Mouse (Mus musculus): ENCODE results near the gene Gopc. TPM values are rescaled to one million over a fixed set of nuclear protein-coding genes. Genes with fewer than 3 reads are reported as not detected.

Gopc gene
- polyA plus RNA-seq, 1 experiment: 7.9 TPM

DNA sequence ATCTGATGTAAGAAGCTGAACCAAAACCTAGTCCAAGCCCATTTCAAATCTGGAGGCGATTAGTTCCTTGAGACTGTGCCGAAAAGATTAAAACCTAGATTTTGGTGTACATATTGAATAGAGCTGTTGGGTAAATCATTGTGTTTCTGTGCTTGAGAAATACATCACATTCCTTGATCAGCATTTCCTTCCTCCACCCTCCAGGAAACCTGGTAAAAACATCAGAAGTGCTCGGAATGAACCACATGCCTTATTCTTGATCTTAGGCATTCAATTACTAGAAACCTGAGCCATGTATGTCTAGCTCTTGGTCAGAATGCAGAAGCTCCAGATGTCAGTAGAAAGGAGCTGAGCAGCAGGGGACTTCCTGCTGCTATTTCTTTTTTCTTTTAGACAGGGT is 7.5 kb upstream of the Gopc start:
- Histone ChIP-seq H3K36me3 (ENCODE audit: control insufficient read depth, insufficient read depth) (no peaks in the 10 kb centered on the region), H3ac (ENCODE audit: control insufficient read depth, insufficient read length) (no peak overlapping the region), H3K27me3 (ENCODE audit: control insufficient read depth, insufficient read depth, insufficient read length) (no peaks in the 10 kb centered on the region), H3K4me2 (ENCODE audit: low read depth) (no peak overlapping the region), H3K79me2 (ENCODE audit: control insufficient read depth, insufficient read depth) (no peaks in the 10 kb centered on the region), H3K4me3 (no peak overlapping the region)
- TF ChIP-seq TCF3 (IDR thresholded peaks at IDR 0.05; ENCODE audit: insufficient read length, low read depth): no peak
- no peak for TF ChIP-seq POLR2AphosphoS2 (IDR thresholded peaks at IDR 0.05; ENCODE audit: insufficient read length, low read depth)
- no peak for TF ChIP-seq POLR2A (IDR thresholded peaks at IDR 0.05; ENCODE audit: insufficient read length, low read depth)
- no peak for TF ChIP-seq MAX (IDR thresholded peaks at IDR 0.05; ENCODE audit: low read depth)
- no peak for TF ChIP-seq SRF (IDR thresholded peaks at IDR 0.05; ENCODE audit: control insufficient read depth, insufficient read length, low read depth)

DNA sequence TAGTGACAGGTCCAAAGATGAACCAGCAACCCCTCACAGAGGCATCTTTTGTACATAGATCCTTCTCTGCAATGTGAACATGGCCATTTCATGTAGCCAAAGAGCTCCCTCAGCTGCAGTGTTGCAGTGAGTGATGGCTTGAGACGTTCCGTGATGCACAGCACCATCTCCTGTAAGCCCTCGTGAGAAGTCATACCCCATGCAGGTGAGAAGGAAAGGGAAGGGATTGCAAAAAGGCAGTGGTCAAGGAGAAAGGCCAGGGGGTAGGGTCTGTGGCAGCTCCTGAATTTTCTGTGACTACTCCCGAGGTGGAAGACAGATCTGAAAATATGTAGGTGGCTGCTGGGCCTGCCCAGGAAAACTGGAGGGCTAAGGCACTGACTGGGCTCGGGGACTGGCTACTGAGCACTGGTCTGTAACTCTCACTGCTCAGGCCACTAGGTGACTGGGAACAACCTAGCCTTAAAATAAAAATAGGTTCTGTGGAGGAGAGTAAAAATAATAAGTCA is 7.1 kb upstream of the Gopc start, which contains the start of gene Nepn:
Nepn (plus strand) TSS at position 51 of the 509 bp plus-strand sequence.
- Histone ChIP-seq H3K36me3 (ENCODE audit: control insufficient read depth, insufficient read depth) (no peaks in the 10 kb centered on the region), H3K4me3 (no peak within 1 kb of the TSS), H3K4me2 (ENCODE audit: low read depth) (no peak within 1 kb of the TSS), H3ac (ENCODE audit: control insufficient read depth, insufficient read length) (no peak within 1 kb of the TSS), H3K79me2 (ENCODE audit: control insufficient read depth, insufficient read depth) (no peaks in the 10 kb centered on the region), H3K27me3 (ENCODE audit: control insufficient read depth, insufficient read depth, insufficient read length) (no peaks in the 10 kb centered on the region)
- TF ChIP-seq REST (IDR thresholded peaks at IDR 0.05; ENCODE audit: insufficient read depth, insufficient read length) (no peak), MYOG (IDR thresholded peaks at IDR 0.05; ENCODE audit: control insufficient read depth in 1 of 3, insufficient read depth in 1 of 3, insufficient read length in 2 of 3, low read depth in 2 of 3) (no peak), MAX (IDR thresholded peaks at IDR 0.05; ENCODE audit: low read depth) (no peak), TCF3 (IDR thresholded peaks at IDR 0.05; ENCODE audit: insufficient read length, low read depth) (no peak), SRF (IDR thresholded peaks at IDR 0.05; ENCODE audit: control insufficient read depth, insufficient read length, low read depth) (no peak), USF1 (IDR thresholded peaks at IDR 0.05; ENCODE audit: low read depth) (no peak), POLR2A (IDR thresholded peaks at IDR 0.05; ENCODE audit: insufficient read length, low read depth) (no peak), TCF12 (IDR thresholded peaks at IDR 0.05; ENCODE audit: insufficient read depth, poor library complexity, severe bottlenecking) (no peak), POLR2AphosphoS2 (IDR thresholded peaks at IDR 0.05; ENCODE audit: insufficient read length, low read depth) (no peak)

DNA sequence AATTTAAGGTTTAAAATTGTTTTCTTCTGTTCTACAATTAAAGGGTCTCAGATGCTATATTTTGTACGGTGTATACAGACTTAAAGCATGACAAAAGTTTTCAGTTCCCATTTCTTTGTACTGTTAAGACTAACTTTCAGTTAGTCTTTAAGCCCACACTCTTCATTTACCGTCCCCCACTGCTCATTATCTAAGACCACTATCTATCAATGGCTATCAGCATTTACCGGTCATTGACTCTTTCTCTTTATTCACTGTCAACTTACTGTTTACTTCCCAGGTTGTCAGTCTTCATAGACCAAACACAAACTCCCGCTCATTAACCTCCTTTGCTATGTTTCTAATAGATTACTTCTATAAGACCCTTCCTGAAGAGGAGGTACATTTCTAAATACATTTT is 5.3 kb upstream of the Gopc start:
- Histone ChIP-seq H3K79me2 (ENCODE audit: control insufficient read depth, insufficient read depth) (no peaks in the 10 kb centered on the region), H3K4me2 (ENCODE audit: low read depth) (no peak overlapping the region), H3ac (ENCODE audit: control insufficient read depth, insufficient read length) (no peak overlapping the region), H3K4me3 (no peak overlapping the region), H3K36me3 (ENCODE audit: control insufficient read depth, insufficient read depth) (no peaks in the 10 kb centered on the region), H3K27me3 (ENCODE audit: control insufficient read depth, insufficient read depth, insufficient read length) (no peaks in the 10 kb centered on the region)
- TF ChIP-seq E2F4 (IDR thresholded peaks at IDR 0.05; ENCODE audit: insufficient read depth) (no peak), SRF (IDR thresholded peaks at IDR 0.05; ENCODE audit: control insufficient read depth, insufficient read length, low read depth) (no peak), MAX (IDR thresholded peaks at IDR 0.05; ENCODE audit: low read depth) (no peak), TCF12 (IDR thresholded peaks at IDR 0.05; ENCODE audit: insufficient read depth, poor library complexity, severe bottlenecking) (no peak), USF1 (IDR thresholded peaks at IDR 0.05; ENCODE audit: low read depth) (no peak), POLR2A (IDR thresholded peaks at IDR 0.05; ENCODE audit: insufficient read length, low read depth) (no peak), CEBPB (IDR thresholded peaks at IDR 0.05; ENCODE audit: insufficient read depth, poor library complexity, severe bottlenecking) (no peak), MYOD1 (IDR thresholded peaks at IDR 0.05; ENCODE audit: control insufficient read depth in 1 of 3, insufficient read length in 2 of 3, low read depth in 2 of 3) (no peak), POLR2AphosphoS2 (IDR thresholded peaks at IDR 0.05; ENCODE audit: insufficient read length, low read depth) (no peak), MYOG (IDR thresholded peaks at IDR 0.05; ENCODE audit: control insufficient read depth in 1 of 3, insufficient read depth in 1 of 3, insufficient read length in 2 of 3, low read depth in 2 of 3) (no peak)

DNA sequence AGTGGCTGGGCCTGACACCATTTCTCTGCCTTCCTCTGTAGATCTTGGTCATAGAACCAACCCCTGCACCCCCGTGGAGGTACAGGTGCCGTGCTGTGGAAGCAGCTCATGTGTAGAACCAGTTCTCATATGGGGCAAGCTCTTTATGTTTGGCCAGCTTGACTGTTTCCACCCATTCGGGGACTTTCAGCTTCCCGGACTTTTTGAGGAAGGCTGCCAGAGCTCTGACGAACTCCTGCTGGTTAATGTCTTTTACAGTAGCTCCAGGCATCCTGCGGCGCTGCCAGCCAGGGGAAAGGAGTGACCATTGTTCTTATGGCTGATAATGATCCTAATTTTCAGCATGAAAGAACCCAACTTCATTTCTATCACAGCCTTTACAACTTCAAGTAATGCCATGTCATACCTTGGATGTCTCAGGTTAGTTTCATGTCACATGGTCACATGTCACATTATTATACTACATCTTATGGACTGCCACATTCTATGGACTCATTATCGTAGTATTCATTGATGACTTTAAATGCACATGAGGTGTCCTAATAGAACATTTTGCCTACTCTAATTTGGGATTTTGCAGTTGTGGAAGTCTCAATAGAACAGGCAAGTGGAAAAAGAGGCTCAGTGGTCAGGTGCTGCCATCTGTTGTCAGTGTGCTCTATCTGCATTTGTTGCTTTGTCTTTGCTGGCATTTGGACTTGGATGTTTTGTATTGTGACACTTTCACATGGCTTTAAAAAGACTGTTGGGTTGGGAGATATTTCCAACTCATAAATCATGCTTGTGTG is 3.1 kb upstream of the Gopc start:
- H3ac ChIP-seq (ENCODE audit: control insufficient read depth, insufficient read length): no peak overlapping the region
- no peak for TF ChIP-seq POLR2AphosphoS2 (IDR thresholded peaks at IDR 0.05; ENCODE audit: insufficient read length, low read depth)
- no peak for TF ChIP-seq CEBPB (IDR thresholded peaks at IDR 0.05; ENCODE audit: insufficient read depth, poor library complexity, severe bottlenecking)
- no peak for TF ChIP-seq TCF3 (IDR thresholded peaks at IDR 0.05; ENCODE audit: insufficient read length, low read depth)
- TF ChIP-seq SRF (IDR thresholded peaks at IDR 0.05; ENCODE audit: control insufficient read depth, insufficient read length, low read depth): no peak
- no peak for TF ChIP-seq E2F4 (IDR thresholded peaks at IDR 0.05; ENCODE audit: insufficient read depth)
- no peak for TF ChIP-seq TCF12 (IDR thresholded peaks at IDR 0.05; ENCODE audit: insufficient read depth, poor library complexity, severe bottlenecking)
- TF ChIP-seq POLR2A (IDR thresholded peaks at IDR 0.05; ENCODE audit: insufficient read length, low read depth): no peak
- TF ChIP-seq USF1 (IDR thresholded peaks at IDR 0.05; ENCODE audit: low read depth): no peak
- no peak for TF ChIP-seq REST (IDR thresholded peaks at IDR 0.05; ENCODE audit: insufficient read depth, insufficient read length)
- TF ChIP-seq MYOD1 (IDR thresholded peaks at IDR 0.05; ENCODE audit: control insufficient read depth in 1 of 3, insufficient read length in 2 of 3, low read depth in 2 of 3): no peak
- no peak for TF ChIP-seq MYOG (IDR thresholded peaks at IDR 0.05; ENCODE audit: control insufficient read depth in 1 of 3, insufficient read depth in 1 of 3, insufficient read length in 2 of 3, low read depth in 2 of 3)
- no peak for TF ChIP-seq MAX (IDR thresholded peaks at IDR 0.05; ENCODE audit: low read depth)
- H3K4me2 ChIP-seq (ENCODE audit: low read depth): no peak overlapping the region
- no peaks in the 10 kb centered on the region for H3K27me3 ChIP-seq (ENCODE audit: control insufficient read depth, insufficient read depth, insufficient read length)
- H3K4me3 ChIP-seq: no peak overlapping the region
- peaks cover 16% of the 10 kb centered on the region for H3K79me2 ChIP-seq (ENCODE audit: control insufficient read depth, insufficient read depth)
- no peaks in the 10 kb centered on the region for H3K36me3 ChIP-seq (ENCODE audit: control insufficient read depth, insufficient read depth)

Data from myocyte (in vitro differentiated cells).